ENCODE assay signal across 11 mouse cellular contexts in genomic region chr1:128372143-128372860, GRCm38 (mm10). TPM values are rescaled to one million over a fixed set of nuclear protein-coding genes. Genes with fewer than 3 reads are reported as not detected.
DNase-seq lines count a peak whose midpoint lies in the region; ATAC-seq and TF ChIP-seq lines count a peak whose summit lies in the region.
"Had no signal": no experiment of that assay in that cellular context is flagged by ENCODE, and none has a peak within 500 bp of the region (broad histone marks: within the 10 kb centered on the region; RNA-seq: fewer than 3 reads in every experiment).

No protein-coding gene starts in this region.

- no peak overlapping the region for H3K4me2 ChIP-seq in liver, postnatal 0 days (ENCODE audit: low read depth, low read length)
- H3K4me2 ChIP-seq in liver, embryonic 11.5 days = no peak overlapping the region

- peak; percentile 45 for DNase-seq in heart, adult 11 months
- DNase-seq in heart, adult 9 months (ENCODE audit: low spot score in 2 of 2) = no peak
- DNase-seq in liver, postnatal 0 days = no peak
- no peak for DNase-seq in liver, embryonic 11.5 days (ENCODE audit: low spot score)
- peak; percentile 55 for DNase-seq in MN1 (ENCODE audit: low spot score)
- DNase-seq in cerebellum, postnatal 4 days (ENCODE audit: low spot score in 2 of 2) = no peak
- no peak for DNase-seq in urinary bladder, postnatal 4 days (ENCODE audit: low spot score in 2 of 2)
- DNase-seq: adrenal gland, postnatal 36 days; cerebellum, postnatal 14 days; thymus, adult 18-20 months had no signal

- H3K4me3 ChIP-seq in liver, postnatal 0 days (ENCODE audit: low read depth, low read length) = no peak overlapping the region
- no peak overlapping the region for H3K4me3 ChIP-seq in liver, embryonic 11.5 days (ENCODE audit: low read depth, low read length)

- H3K4me1 ChIP-seq in liver, postnatal 0 days (ENCODE audit: insufficient read depth) = no peaks in the 10 kb centered on the region
- no peaks in the 10 kb centered on the region for H3K4me1 ChIP-seq in liver, embryonic 11.5 days (replicated peaks; ENCODE audit: control insufficient read depth, insufficient read depth, low read length)

- no peak overlapping the region for H3K27ac ChIP-seq in liver, postnatal 0 days (ENCODE audit: low read depth)
- no peak overlapping the region for H3K27ac ChIP-seq in liver, embryonic 11.5 days (ENCODE audit: low read depth, low read length)

- TF ChIP-seq CTCF in liver, postnatal 0 days (IDR thresholded peaks at IDR 0.05; ENCODE audit: low read depth) = peak; percentile 60

- no peaks in the 10 kb centered on the region for H3K9me3 ChIP-seq in liver, postnatal 0 days (ENCODE audit: low read length)
- no peaks in the 10 kb centered on the region for H3K9me3 ChIP-seq in liver, embryonic 11.5 days (ENCODE audit: control insufficient read depth, low read length)

- no peak for ATAC-seq in liver, postnatal 0 days
- ATAC-seq in liver, embryonic 11.5 days (replicated peaks; ENCODE audit: low FRiP score) = no peak
- peak; percentile 43; the same call in 1 of the 2 replicates for ATAC-seq in megakaryocyte, adult 5-6 weeks (ENCODE audit: poor library complexity, severe bottlenecking)

- H3K36me3 ChIP-seq in liver, postnatal 0 days (replicated peaks; ENCODE audit: insufficient read depth, low read length) = peaks cover 48% of the 10 kb centered on the region
- H3K36me3 ChIP-seq in liver, embryonic 11.5 days (ENCODE audit: control insufficient read depth, insufficient read depth, low read length) = peaks cover 17% of the 10 kb centered on the region

- no peaks in the 10 kb centered on the region for H3K27me3 ChIP-seq in liver, postnatal 0 days (ENCODE audit: insufficient read depth, low read length)
- no peaks in the 10 kb centered on the region for H3K27me3 ChIP-seq in liver, embryonic 11.5 days (replicated peaks; ENCODE audit: control insufficient read depth, insufficient read depth, low read length)

- WGBS in liver, postnatal 0 days (ENCODE audit: insufficient replicate concordance) = 80% methylated on average over 7 of the region's 7 CpGs
- WGBS in liver, embryonic 11.5 days = 86% methylated on average over 7 of the region's 7 CpGs

- no peak for TF ChIP-seq EP300 in liver, postnatal 0 days (IDR thresholded peaks at IDR 0.05; ENCODE audit: low read depth)

- no peak overlapping the region for H3K9ac ChIP-seq in liver, postnatal 0 days (replicated peaks)
- H3K9ac ChIP-seq in liver, embryonic 11.5 days (ENCODE audit: low read depth, low read length) = no peak overlapping the region

RNA-seq across cellular contexts. Expression of gene Mcm6, which starts 12.8 kb away (rescaled TPM):
- 72.3 and 89.1 TPM in 2 replicates for polyA plus RNA-seq in liver, postnatal 0 days (2015; fragmentation: Nextera tagmentation; extraction: Ambion mirVana)
- 384 and 445 TPM in 2 replicates for polyA plus RNA-seq in liver, embryonic 11.5 days (2014; fragmentation: Nextera tagmentation; extraction: Ambion mirVana)
- total RNA-seq in megakaryocyte, adult 5-6 weeks (2015) = 143 and 147 TPM in 2 replicates
- 205 and 215 TPM in 2 replicates for total RNA-seq in megakaryocyte, adult 5-6 weeks (2017)

RNA-seq across cellular contexts. Expression of gene Lct, which starts 44.2 kb away (rescaled TPM):
- 0.07 TPM in 1 of 2 replicates, not detected in the other for polyA plus RNA-seq in liver, postnatal 0 days (2015; fragmentation: Nextera tagmentation; extraction: Ambion mirVana)
- 0.06 and 0.10 TPM in 2 replicates for polyA plus RNA-seq in liver, embryonic 11.5 days (2014; fragmentation: Nextera tagmentation; extraction: Ambion mirVana)
- 0.57 and 0.80 TPM in 2 replicates for total RNA-seq in megakaryocyte, adult 5-6 weeks (2015)
- total RNA-seq in megakaryocyte, adult 5-6 weeks (2017) = 0.59 and 0.77 TPM in 2 replicates

RNA-seq across cellular contexts. Expression of gene Dars, which starts 44.9 kb away (rescaled TPM):
- polyA plus RNA-seq in liver, postnatal 0 days (2015; fragmentation: Nextera tagmentation; extraction: Ambion mirVana) = 73.4 and 75.2 TPM in 2 replicates
- 156 and 171 TPM in 2 replicates for polyA plus RNA-seq in liver, embryonic 11.5 days (2014; fragmentation: Nextera tagmentation; extraction: Ambion mirVana)
- 101 and 106 TPM in 2 replicates for total RNA-seq in megakaryocyte, adult 5-6 weeks (2015)
- total RNA-seq in megakaryocyte, adult 5-6 weeks (2017) = 149 and 150 TPM in 2 replicates

Comparison
In these comparisons a context has a peak if more than half of its experiments do, and no peak if none do; other contexts are left out.
1. DNase-seq: peak in heart, adult 11 months (single experiment) and MN1 (single experiment); none in heart, adult 9 months (0 of 2), liver, postnatal 0 days (single experiment), liver, embryonic 11.5 days (single experiment), cerebellum, postnatal 4 days (0 of 2) and urinary bladder, postnatal 4 days (0 of 2).